In genomic region chr8:106637446-106637845, GRCm38 (mm10) we compare ENCODE assay signal across 11 mouse cellular contexts. TPM values are rescaled to one million over a fixed set of nuclear protein-coding genes. Genes with fewer than 3 reads are reported as not detected.
DNase-seq lines count a peak whose midpoint lies in the region; ATAC-seq and TF ChIP-seq lines count a peak whose summit lies in the region.
"Had no signal": no experiment of that assay in that cellular context is flagged by ENCODE, and none has a peak within 500 bp of the region (broad histone marks: within the 10 kb centered on the region; RNA-seq: fewer than 3 reads in every experiment).

No protein-coding gene starts in this region.

- DNase-seq in heart, postnatal 10 days, result no peak
- DNase-seq in lung, postnatal 36 days, result no peak
- DNase-seq in ZHBTc4 (ENCODE audit: low read depth, low spot score), result peak; percentile 67
- no peak for DNase-seq in forebrain, postnatal 0 days
- DNase-seq: cerebellum, adult 18-20 months; heart, adult 11 months; kidney, adult 18-20 months had no signal

- no peaks in the 10 kb centered on the region for H3K4me1 ChIP-seq in heart, embryonic 16.5 days (ENCODE audit: control insufficient read depth, insufficient read depth, low read length)
- peaks cover 66% of the 10 kb centered on the region for H3K4me1 ChIP-seq in lung, embryonic 15.5 days
- H3K4me1 ChIP-seq in stomach, embryonic 16.5 days (ENCODE audit: control insufficient read depth, insufficient read depth, low read length), result peaks cover 44% of the 10 kb centered on the region
- no peaks in the 10 kb centered on the region for H3K4me1 ChIP-seq in forebrain, postnatal 0 days (ENCODE audit: insufficient read depth)

- 83% methylated on average over 4 of the region's 4 CpGs for WGBS in heart, embryonic 16.5 days
- 71% methylated on average over 4 of the region's 4 CpGs for WGBS in lung, embryonic 15.5 days
- 72% methylated on average over 4 of the region's 4 CpGs for WGBS in stomach, embryonic 16.5 days
- 63% methylated on average over 4 of the region's 4 CpGs for WGBS in forebrain, postnatal 0 days

- no peak for ATAC-seq in heart, embryonic 16.5 days (replicated peaks; ENCODE audit: extremely low read depth, insufficient read depth, low FRiP score)
- no peak for ATAC-seq in lung, embryonic 15.5 days (ENCODE audit: borderline replicate concordance, extremely low read depth, low FRiP score, low TSS enrichment)
- ATAC-seq in stomach, embryonic 16.5 days (ENCODE audit: insufficient read depth, low FRiP score), result no peak
- no peak for ATAC-seq in forebrain, postnatal 0 days
- ATAC-seq: liver, embryonic 12.5 days had no signal

- no peaks in the 10 kb centered on the region for H3K36me3 ChIP-seq in heart, embryonic 16.5 days (ENCODE audit: control insufficient read depth, insufficient read depth)
- H3K36me3 ChIP-seq in lung, embryonic 15.5 days, result no peaks in the 10 kb centered on the region
- no peaks in the 10 kb centered on the region for H3K36me3 ChIP-seq in stomach, embryonic 16.5 days (ENCODE audit: control insufficient read depth, insufficient read depth, low read length)
- no peaks in the 10 kb centered on the region for H3K36me3 ChIP-seq in forebrain, postnatal 0 days (ENCODE audit: insufficient read depth)
- H3K36me3 ChIP-seq: liver, embryonic 12.5 days had no signal

- H3K4me3 ChIP-seq in heart, embryonic 16.5 days (ENCODE audit: low read length), result no peak overlapping the region
- no peak overlapping the region for H3K4me3 ChIP-seq in lung, embryonic 15.5 days
- no peak overlapping the region for H3K4me3 ChIP-seq in stomach, embryonic 16.5 days (replicated peaks; ENCODE audit: low read length)
- no peak overlapping the region for H3K4me3 ChIP-seq in forebrain, postnatal 0 days (ENCODE audit: low read depth, low read length)
- H3K4me3 ChIP-seq: liver, embryonic 12.5 days had no signal

- intact Hi-C loops in heart, postnatal 10 days (cut with DNase I), result no loop called here

- H3K4me2 ChIP-seq in heart, embryonic 16.5 days (ENCODE audit: low read depth, low read length), result no peak overlapping the region
- no peak overlapping the region for H3K4me2 ChIP-seq in lung, embryonic 15.5 days
- H3K4me2 ChIP-seq in stomach, embryonic 16.5 days (ENCODE audit: low read depth, low read length), result no peak overlapping the region
- no peak overlapping the region for H3K4me2 ChIP-seq in forebrain, postnatal 0 days (ENCODE audit: low read depth)
- H3K4me2 ChIP-seq: liver, embryonic 12.5 days had no signal

- peak overlapping the region; percentile 48 for H3K27ac ChIP-seq in heart, embryonic 16.5 days (ENCODE audit: low read length)
- H3K27ac ChIP-seq in lung, embryonic 15.5 days, result peak overlapping the region; percentile 68
- H3K27ac ChIP-seq in stomach, embryonic 16.5 days (ENCODE audit: low read length), result peak overlapping the region; percentile 39
- no peak overlapping the region for H3K27ac ChIP-seq in forebrain, postnatal 0 days (ENCODE audit: low read depth, low read length)
- H3K27ac ChIP-seq: liver, embryonic 12.5 days had no signal

- H3K9me3 ChIP-seq in heart, embryonic 16.5 days (replicated peaks; ENCODE audit: control insufficient read depth, low read length), result no peaks in the 10 kb centered on the region
- no peaks in the 10 kb centered on the region for H3K9me3 ChIP-seq in lung, embryonic 15.5 days
- no peaks in the 10 kb centered on the region for H3K9me3 ChIP-seq in stomach, embryonic 16.5 days (replicated peaks; ENCODE audit: control insufficient read depth, low read length)
- H3K9me3 ChIP-seq in forebrain, postnatal 0 days (ENCODE audit: low read length), result no peaks in the 10 kb centered on the region
- H3K9me3 ChIP-seq: liver, embryonic 12.5 days had no signal

- no peak overlapping the region for H3K9ac ChIP-seq in heart, embryonic 16.5 days (ENCODE audit: low read length)
- H3K9ac ChIP-seq in lung, embryonic 15.5 days, result no peak overlapping the region
- peak overlapping the region; percentile 17; the same call in 1 of the 2 replicates for H3K9ac ChIP-seq in stomach, embryonic 16.5 days (ENCODE audit: low read length)
- no peak overlapping the region for H3K9ac ChIP-seq in forebrain, postnatal 0 days
- H3K9ac ChIP-seq: liver, embryonic 12.5 days had no signal

- no peaks in the 10 kb centered on the region for H3K27me3 ChIP-seq in heart, embryonic 16.5 days (ENCODE audit: control insufficient read depth, insufficient read depth, low read length)
- no peaks in the 10 kb centered on the region for H3K27me3 ChIP-seq in lung, embryonic 15.5 days
- no peaks in the 10 kb centered on the region for H3K27me3 ChIP-seq in stomach, embryonic 16.5 days (ENCODE audit: control insufficient read depth, insufficient read depth, low read length)
- H3K27me3 ChIP-seq in forebrain, postnatal 0 days (ENCODE audit: insufficient read depth, low read length), result no peaks in the 10 kb centered on the region
- H3K27me3 ChIP-seq: liver, embryonic 12.5 days had no signal

- no peak for TF ChIP-seq CTCF in forebrain, postnatal 0 days (IDR thresholded peaks at IDR 0.05; ENCODE audit: low read depth)

RNA-seq across cellular contexts. Expression of gene Cdh1, which starts 34.3 kb away (rescaled TPM):
- 11.9 and 18.5 TPM in 2 replicates for polyA plus RNA-seq in heart, embryonic 16.5 days (2015; fragmentation: Nextera tagmentation; extraction: Ambion mirVana)
- total RNA-seq in heart, postnatal 10 days (2021), result under 1 TPM; 0.07 to 0.26 TPM
- 106 and 117 TPM in 2 replicates for polyA plus RNA-seq in lung, embryonic 15.5 days (2015; fragmentation: Nextera tagmentation; extraction: Ambion mirVana)
- polyA plus RNA-seq in stomach, embryonic 16.5 days (2015; fragmentation: Nextera tagmentation; extraction: Ambion mirVana), result 215 and 267 TPM in 2 replicates
- total RNA-seq in forebrain, postnatal 0 days (2014; rRNA removed), result 2.5 and 3.9 TPM in 2 replicates
- polyA plus RNA-seq in forebrain, postnatal 0 days (2015; fragmentation: Nextera tagmentation; extraction: Ambion mirVana), result 3.3 and 3.9 TPM in 2 replicates

RNA-seq across cellular contexts. Expression of gene Tango6, which starts 45.4 kb away (rescaled TPM):
- polyA plus RNA-seq in heart, embryonic 16.5 days (2015; fragmentation: Nextera tagmentation; extraction: Ambion mirVana), result 7.6 and 7.7 TPM in 2 replicates
- 1 to 10 TPM; 9.3 to 9.4 TPM for total RNA-seq in heart, postnatal 10 days (2021)
- polyA plus RNA-seq in lung, embryonic 15.5 days (2015; fragmentation: Nextera tagmentation; extraction: Ambion mirVana), result 11.4 and 12.1 TPM in 2 replicates
- polyA plus RNA-seq in stomach, embryonic 16.5 days (2015; fragmentation: Nextera tagmentation; extraction: Ambion mirVana), result 8.6 and 9.4 TPM in 2 replicates
- total RNA-seq in forebrain, postnatal 0 days (2014; rRNA removed), result 5.3 and 7.5 TPM in 2 replicates
- polyA plus RNA-seq in forebrain, postnatal 0 days (2015; fragmentation: Nextera tagmentation; extraction: Ambion mirVana), result 2.3 and 3.8 TPM in 2 replicates
